Mouse (Mus musculus) C2C12 (cell line): Measurements from ENCODE around the gene Nck1. TPM values are rescaled to one million over a fixed set of nuclear protein-coding genes. Genes with fewer than 3 reads are reported as not detected.

ENCODE experiments used
- H3K27me3 ChIP-seq: one replicate; pipeline ENCODE4 v1.6.1; 2011; ENCODE audit not compliant: control insufficient read depth, insufficient read depth, insufficient read length
- H3K36me3 ChIP-seq: one replicate; pipeline ENCODE4 v1.6.1; 2011; ENCODE audit not compliant: control insufficient read depth, insufficient read depth
- H3K4me3 ChIP-seq: one replicate; pipeline ENCODE4 v1.5.1; 2011; ENCODE audit warnings: mild to moderate bottlenecking, control low read depth; ENCODE audit not compliant: poor library complexity, insufficient read depth, severe bottlenecking
- H3K79me2 ChIP-seq: one replicate; pipeline ENCODE4 v1.6.1; 2011; ENCODE audit not compliant: control insufficient read depth, insufficient read depth
- H3K79me3 ChIP-seq: one replicate; pipeline ENCODE4 v1.6.1; 2011; ENCODE audit warnings: low read depth, control low read depth
- H3ac ChIP-seq: one replicate; pipeline ENCODE3; 2011; ENCODE audit warnings: low read depth; ENCODE audit not compliant: control insufficient read depth, insufficient read length
- CEBPB ChIP-seq: IDR thresholded peaks from one replicate; pipeline ENCODE4 v1.6.1; 2011; ENCODE audit warnings: low read depth, mild to moderate bottlenecking, control low read depth, moderate library complexity
- CTCF ChIP-seq: IDR thresholded peaks from one replicate; pipeline ENCODE4 v1.5.1; 2011; ENCODE audit not compliant: control insufficient read depth, insufficient read depth, insufficient read length
- FOSL1 ChIP-seq: IDR thresholded peaks from one replicate; pipeline ENCODE4 v1.8.0; 2011; ENCODE audit warnings: mild to moderate bottlenecking, low read length; ENCODE audit not compliant: poor library complexity, insufficient read depth, severe bottlenecking
- MAX ChIP-seq: IDR thresholded peaks from one replicate; pipeline ENCODE4 v1.6.1; 2011; ENCODE audit warnings: mild to moderate bottlenecking, control low read depth
- MYOD1 ChIP-seq: IDR thresholded peaks from one replicate; pipeline ENCODE4 v1.6.1; 2011; ENCODE audit warnings: low read depth; ENCODE audit not compliant: control insufficient read depth, insufficient read length
- MYOG ChIP-seq: IDR thresholded peaks from one replicate; pipeline ENCODE4 v1.6.1; 2011; ENCODE audit not compliant: control insufficient read depth, insufficient read length; ENCODE audit errors: extremely low read depth
- USF1 ChIP-seq: IDR thresholded peaks from one replicate; pipeline ENCODE4 v1.6.1; 2011; ENCODE audit warnings: low read depth, mild to moderate bottlenecking, control low read depth, moderate library complexity
- polyA plus RNA-seq: library from polyadenylated mRNA; unstranded; fragments of >200 nt; fragmentation: generic; extraction: Trizol; gene quantifications from one replicate; pipeline ENCODE4 v1.2.1, GENCODE M21; 2012; ENCODE audit warnings: missing spikeins

Nck1 gene
- polyA plus RNA-seq, 1 experiment = 17.1 TPM

GRCm38 (mm10) chr9:100525225-100525624 lies 20.7 kb downstream of the Nck1 start:
- no peak for TF ChIP-seq USF1
- no peak for TF ChIP-seq MYOG
- TF ChIP-seq CEBPB = no peak
- TF ChIP-seq MAX = no peak
- TF ChIP-seq CTCF = no peak
- TF ChIP-seq MYOD1 = no peak
- TF ChIP-seq FOSL1 = no peak

DNA sequence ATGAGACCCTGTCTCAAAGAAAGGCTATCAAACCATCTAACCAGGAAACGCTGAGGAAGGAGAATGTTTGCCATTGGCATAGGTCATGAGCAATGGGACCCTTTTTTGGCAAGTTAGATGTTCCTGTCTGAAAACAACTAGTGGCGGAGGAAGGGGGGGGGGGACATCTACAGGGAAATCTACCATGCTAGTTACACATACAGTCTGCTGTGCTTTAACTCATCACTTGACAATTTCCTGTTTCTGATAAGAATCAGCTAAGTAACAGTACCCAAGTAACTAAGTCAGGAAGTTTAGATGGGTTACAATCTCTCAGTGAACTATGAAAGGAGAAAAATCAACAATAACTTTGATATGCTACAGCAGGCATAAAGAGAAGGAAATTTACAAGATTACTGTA lies 23.9 kb downstream of the Nck1 start:
- Histone ChIP-seq H3K27me3 (no peaks in the 10 kb centered on the region), H3K4me3 (no peak overlapping the region), H3K36me3 (no peaks in the 10 kb centered on the region), H3K79me3 (peaks cover 64% of the 10 kb centered on the region), H3ac (no peak overlapping the region), H3K79me2 (peaks cover 72% of the 10 kb centered on the region)
- no peak for TF ChIP-seq MAX
- TF ChIP-seq FOSL1 = no peak
- no peak for TF ChIP-seq MYOD1
- TF ChIP-seq USF1 = no peak
- no peak for TF ChIP-seq CTCF
- TF ChIP-seq MYOG = no peak

More at GRCm38 (mm10) chr9:100525225-100525624, 20.7 kb downstream of the Nck1 start:
- H3K79me3 ChIP-seq = peaks cover 86% of the 10 kb centered on the region
- H3K36me3 ChIP-seq = no peaks in the 10 kb centered on the region
- no peaks in the 10 kb centered on the region for H3K27me3 ChIP-seq
- H3K4me3 ChIP-seq = no peak overlapping the region
- peaks cover 99% of the 10 kb centered on the region for H3K79me2 ChIP-seq
- H3ac ChIP-seq = no peak overlapping the region

- H3K27me3 ChIP-seq = no peaks in the 10 kb centered on the region
Observed at GRCm38 (mm10) chr9:100520586-100520985, 25.3 kb downstream of the Nck1 start.

DNA sequence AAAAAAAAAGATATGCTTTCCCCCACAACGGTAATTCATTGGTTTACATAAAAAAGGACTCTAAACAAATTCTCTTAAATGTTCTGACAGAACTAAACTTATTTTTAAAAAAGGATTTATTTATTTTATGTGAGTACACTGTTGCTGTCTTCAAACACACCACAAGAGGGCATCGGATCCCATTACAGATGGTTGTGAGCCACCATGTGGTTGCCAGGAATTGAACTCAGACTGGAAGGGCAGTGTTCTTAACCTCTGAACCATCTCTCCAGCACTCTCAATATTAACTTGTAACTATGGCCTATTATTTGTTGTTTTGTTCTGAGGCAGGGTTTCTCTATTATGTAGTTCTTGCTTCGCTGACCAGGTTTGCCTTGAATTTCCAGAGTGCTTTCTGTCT lies 25.9 kb downstream of the Nck1 start:
- Histone ChIP-seq H3K4me3 (no peak overlapping the region), H3K27me3 (no peaks in the 10 kb centered on the region), H3K79me3 (peaks cover 52% of the 10 kb centered on the region), H3K79me2 (peaks cover 70% of the 10 kb centered on the region), H3ac (no peak overlapping the region), H3K36me3 (no peaks in the 10 kb centered on the region)
- TF ChIP-seq MYOD1 (no peak), MYOG (no peak), CTCF (no peak), MAX (no peak), USF1 (no peak), CEBPB (no peak), FOSL1 (no peak)

More at GRCm38 (mm10) chr9:100520586-100520985, 25.3 kb downstream of the Nck1 start:
- peaks cover 57% of the 10 kb centered on the region for H3K79me3 ChIP-seq
- peaks cover 70% of the 10 kb centered on the region for H3K79me2 ChIP-seq
- H3ac ChIP-seq = no peak overlapping the region
- no peak overlapping the region for H3K4me3 ChIP-seq
- H3K36me3 ChIP-seq = no peaks in the 10 kb centered on the region
- TF ChIP-seq CTCF (peak; percentile 8), MYOD1 (no peak)

DNA sequence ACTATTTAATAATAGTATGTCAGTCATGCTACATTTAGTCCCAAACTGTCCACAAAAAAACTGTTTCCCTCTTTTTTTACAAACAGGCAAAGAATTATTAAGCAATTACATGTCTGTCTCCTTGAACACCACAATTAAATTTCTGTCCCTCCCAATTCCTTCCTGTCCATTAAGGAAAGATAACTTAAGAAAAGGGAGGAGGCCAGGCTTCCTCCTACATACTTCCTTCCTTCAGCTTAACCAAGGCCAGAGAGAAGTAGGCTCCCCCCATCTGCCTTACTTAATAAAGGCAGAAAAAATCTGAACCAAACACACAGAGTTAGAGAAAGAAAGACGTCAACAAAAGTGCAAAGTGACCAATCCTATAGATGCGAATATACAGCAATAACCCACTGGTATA lies 38.4 kb downstream of the Nck1 start:
- TF ChIP-seq MAX (no peak), USF1 (no peak), CTCF (no peak), FOSL1 (no peak), MYOD1 (no peak), MYOG (no peak), CEBPB (no peak)
- H3K79me2 ChIP-seq = peaks cover 83% of the 10 kb centered on the region

GRCm38 (mm10) chr9:100506652-100507051 lies 39.3 kb downstream of the Nck1 start:
- no peak for TF ChIP-seq USF1
- Histone ChIP-seq H3K36me3 (peaks cover 4% of the 10 kb centered on the region), H3K79me2 (peaks cover 74% of the 10 kb centered on the region), H3K4me3 (no peak overlapping the region), H3K27me3 (no peaks in the 10 kb centered on the region), H3ac (no peak overlapping the region), H3K79me3 (peaks cover 39% of the 10 kb centered on the region)

More for the DNA sequence above, 38.4 kb downstream of the Nck1 start:
- H3K27me3 ChIP-seq = no peaks in the 10 kb centered on the region
- H3K36me3 ChIP-seq = peaks cover 4% of the 10 kb centered on the region
- peaks cover 45% of the 10 kb centered on the region for H3K79me3 ChIP-seq
- H3K4me3 ChIP-seq = no peak overlapping the region
- H3ac ChIP-seq = no peak overlapping the region
